Mouse (Mus musculus): ENCODE measurements around the gene Slain1. TPM values are rescaled to one million over a fixed set of nuclear protein-coding genes. Genes with fewer than 3 reads are reported as not detected.

The Slain1 gene
- polyA plus RNA-seq, 1 experiment, result 18.9 TPM

DNA sequence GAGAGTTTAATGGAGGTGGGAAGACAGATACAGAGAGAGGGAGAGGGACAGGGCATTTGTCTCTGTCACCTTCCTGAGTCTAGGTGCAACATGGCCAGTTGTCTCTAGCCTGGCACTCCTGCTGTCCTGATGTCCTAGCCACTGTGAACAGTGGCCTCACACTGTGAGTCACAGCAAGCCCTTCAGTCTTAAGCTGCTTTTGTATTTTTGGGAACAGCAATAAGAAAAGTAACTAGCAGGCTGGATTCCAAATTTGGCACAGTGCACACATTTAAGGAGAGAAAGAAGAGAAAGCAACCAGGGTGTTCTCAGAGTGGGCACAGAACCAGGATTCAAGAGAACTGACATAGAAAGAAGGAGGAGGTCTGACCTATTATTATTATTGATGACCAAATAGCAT, 101.4 kb downstream of the Slain1 start:
- H3K27ac ChIP-seq (ENCODE audit: insufficient read depth, low read length), result no peak overlapping the region
- no peaks in the 10 kb centered on the region for H3K4me1 ChIP-seq (ENCODE audit: control insufficient read depth, insufficient read depth, low read length)
- no peaks in the 10 kb centered on the region for H3K9me3 ChIP-seq (replicated peaks; ENCODE audit: control insufficient read depth, insufficient read depth, low read length, poor library complexity, severe bottlenecking)
- no peaks in the 10 kb centered on the region for H3K27me3 ChIP-seq (ENCODE audit: control insufficient read depth, insufficient read depth, low read length, poor library complexity, severe bottlenecking)
- H3K4me3 ChIP-seq (ENCODE audit: low read depth, low read length), result no peak overlapping the region
- H3K9ac ChIP-seq (ENCODE audit: low read depth, poor library complexity, severe bottlenecking), result no peak overlapping the region
- H3K36me3 ChIP-seq (ENCODE audit: control insufficient read depth, insufficient read depth, low read length, poor library complexity, severe bottlenecking), result no peaks in the 10 kb centered on the region
- TF ChIP-seq EP300 (IDR thresholded peaks at IDR 0.05; ENCODE audit: insufficient read depth, low read depth, low read length) (no peak), CTCF (IDR thresholded peaks at IDR 0.05; ENCODE audit: low read depth, low read length) (no peak), POLR2A (IDR thresholded peaks at IDR 0.05; ENCODE audit: insufficient read depth, low read length) (no peak)

GRCm38 (mm10) chr14:103752773-103753172, 102.7 kb downstream of the Slain1 start:
- Histone ChIP-seq H3K27me3 (ENCODE audit: control insufficient read depth, insufficient read depth, low read length, poor library complexity, severe bottlenecking) (no peaks in the 10 kb centered on the region), H3K4me1 (ENCODE audit: control insufficient read depth, insufficient read depth, low read length) (no peaks in the 10 kb centered on the region), H3K36me3 (ENCODE audit: control insufficient read depth, insufficient read depth, low read length, poor library complexity, severe bottlenecking) (no peaks in the 10 kb centered on the region), H3K27ac (ENCODE audit: insufficient read depth, low read length) (no peak overlapping the region), H3K9ac (ENCODE audit: low read depth, poor library complexity, severe bottlenecking) (no peak overlapping the region), H3K4me3 (ENCODE audit: low read depth, low read length) (no peak overlapping the region), H3K9me3 (replicated peaks; ENCODE audit: control insufficient read depth, insufficient read depth, low read length, poor library complexity, severe bottlenecking) (no peaks in the 10 kb centered on the region)
- TF ChIP-seq CTCF (IDR thresholded peaks at IDR 0.05; ENCODE audit: low read depth, low read length), result no peak
- no peak for TF ChIP-seq POLR2A (IDR thresholded peaks at IDR 0.05; ENCODE audit: insufficient read depth, low read length)
- TF ChIP-seq EP300 (IDR thresholded peaks at IDR 0.05; ENCODE audit: insufficient read depth, low read depth, low read length), result no peak

DNA sequence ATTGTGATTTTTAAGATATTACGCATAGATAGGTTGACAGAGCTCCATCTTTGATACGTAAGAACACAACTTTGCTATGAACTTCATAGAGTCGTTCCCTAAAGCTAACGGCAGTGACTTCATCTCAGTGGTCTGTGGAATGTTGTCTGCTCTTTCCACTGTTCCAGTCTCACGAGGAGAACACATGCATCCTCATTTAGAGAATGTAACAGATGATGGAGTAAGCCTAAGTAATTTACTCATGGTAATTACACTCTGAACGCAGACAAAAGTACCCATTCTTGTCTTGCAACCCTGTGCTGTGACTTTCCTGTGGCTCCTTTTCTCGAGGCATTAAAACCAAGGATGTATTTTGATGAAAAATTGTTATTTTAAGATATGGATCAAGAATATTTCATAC, 104.0 kb downstream of the Slain1 start:
- Histone ChIP-seq H3K9ac (ENCODE audit: low read depth, poor library complexity, severe bottlenecking) (no peak overlapping the region), H3K4me1 (ENCODE audit: control insufficient read depth, insufficient read depth, low read length) (no peaks in the 10 kb centered on the region), H3K27ac (ENCODE audit: insufficient read depth, low read length) (no peak overlapping the region), H3K9me3 (replicated peaks; ENCODE audit: control insufficient read depth, insufficient read depth, low read length, poor library complexity, severe bottlenecking) (no peaks in the 10 kb centered on the region), H3K36me3 (ENCODE audit: control insufficient read depth, insufficient read depth, low read length, poor library complexity, severe bottlenecking) (no peaks in the 10 kb centered on the region), H3K27me3 (ENCODE audit: control insufficient read depth, insufficient read depth, low read length, poor library complexity, severe bottlenecking) (no peaks in the 10 kb centered on the region), H3K4me3 (ENCODE audit: low read depth, low read length) (no peak overlapping the region)
- no peak for TF ChIP-seq CTCF (IDR thresholded peaks at IDR 0.05; ENCODE audit: low read depth, low read length)
- TF ChIP-seq EP300 (IDR thresholded peaks at IDR 0.05; ENCODE audit: insufficient read depth, low read depth, low read length), result no peak
- no peak for TF ChIP-seq POLR2A (IDR thresholded peaks at IDR 0.05; ENCODE audit: insufficient read depth, low read length)

GRCm38 (mm10) chr14:103754465-103754864, 104.4 kb downstream of the Slain1 start:
- Histone ChIP-seq H3K9me3 (replicated peaks; ENCODE audit: control insufficient read depth, insufficient read depth, low read length, poor library complexity, severe bottlenecking) (no peaks in the 10 kb centered on the region), H3K4me3 (ENCODE audit: low read depth, low read length) (no peak overlapping the region), H3K27ac (ENCODE audit: insufficient read depth, low read length) (no peak overlapping the region), H3K9ac (ENCODE audit: low read depth, poor library complexity, severe bottlenecking) (no peak overlapping the region), H3K36me3 (ENCODE audit: control insufficient read depth, insufficient read depth, low read length, poor library complexity, severe bottlenecking) (no peaks in the 10 kb centered on the region), H3K4me1 (ENCODE audit: control insufficient read depth, insufficient read depth, low read length) (no peaks in the 10 kb centered on the region), H3K27me3 (ENCODE audit: control insufficient read depth, insufficient read depth, low read length, poor library complexity, severe bottlenecking) (no peaks in the 10 kb centered on the region)
- TF ChIP-seq CTCF (IDR thresholded peaks at IDR 0.05; ENCODE audit: low read depth, low read length), result no peak
- no peak for TF ChIP-seq POLR2A (IDR thresholded peaks at IDR 0.05; ENCODE audit: insufficient read depth, low read length)
- no peak for TF ChIP-seq EP300 (IDR thresholded peaks at IDR 0.05; ENCODE audit: insufficient read depth, low read depth, low read length)

Other genes with a start within 250 kb of the Slain1 start
- 9.8 and 10.3 TPM in 2 replicates for gene Scel, start 136.9 kb upstream of the Slain1 start, polyA plus RNA-seq (2011; ENCODE audit: insufficient read depth, insufficient read length, low read depth, missing spikeins)
- gene Ednrb, start 194.2 kb downstream of the Slain1 start, polyA plus RNA-seq (2011; ENCODE audit: insufficient read depth, insufficient read length, low read depth, missing spikeins), result 0.19 and 0.23 TPM in 2 replicates